Comparison of ENCODE assay signal across 29 mouse cellular contexts in genomic region chr1:125388370-125388769, GRCm38 (mm10). TPM values are rescaled to one million over a fixed set of nuclear protein-coding genes. Genes with fewer than 3 reads are reported as not detected.
DNase-seq lines count a peak whose midpoint lies in the region; ATAC-seq lines count a peak whose summit lies in the region.
"Had no signal": no experiment of that assay in that cellular context is flagged by ENCODE, and none has a peak within 500 bp of the region (broad histone marks: within the 10 kb centered on the region; RNA-seq: fewer than 3 reads in every experiment).

No protein-coding gene starts in this region.

- no peaks in the 10 kb centered on the region for H3K4me1 ChIP-seq in heart, embryonic 11.5 days (ENCODE audit: control insufficient read depth, insufficient read depth, low read length)
- H3K4me1 ChIP-seq in kidney, embryonic 16.5 days (ENCODE audit: insufficient read depth, low read length), result no peaks in the 10 kb centered on the region
- H3K4me1 ChIP-seq in lung, embryonic 15.5 days, result 0 out of 2 replicates have a peak, but pooled peaks cover 3% of the 10 kb centered on the region
- 0 out of 2 replicates have a peak, but pooled peaks cover 6% of the 10 kb centered on the region for H3K4me1 ChIP-seq in embryonic facial prominence, embryonic 14.5 days (ENCODE audit: control insufficient read depth, insufficient read depth, low read length)
- H3K4me1 ChIP-seq: heart, embryonic 12.5 days; limb, embryonic 15.5 days; neural tube, embryonic 12.5 days had no signal

- no peak overlapping the region for H3K4me2 ChIP-seq in heart, embryonic 11.5 days
- H3K4me2 ChIP-seq in kidney, embryonic 16.5 days (replicated peaks; ENCODE audit: low read depth, low read length), result no peak overlapping the region
- no peak overlapping the region for H3K4me2 ChIP-seq in lung, embryonic 15.5 days
- H3K4me2 ChIP-seq in embryonic facial prominence, embryonic 14.5 days (ENCODE audit: low read depth, low read length), result no peak overlapping the region
- H3K4me2 ChIP-seq: embryonic facial prominence, embryonic 12.5 days; heart, embryonic 12.5 days; limb, embryonic 15.5 days; liver, embryonic 13.5 days; neural tube, embryonic 12.5 days had no signal

- H3K27me3 ChIP-seq in heart, embryonic 11.5 days (ENCODE audit: control insufficient read depth, insufficient read depth, low read length), result no peaks in the 10 kb centered on the region
- no peaks in the 10 kb centered on the region for H3K27me3 ChIP-seq in kidney, embryonic 16.5 days (ENCODE audit: insufficient read depth, low read length)
- H3K27me3 ChIP-seq in lung, embryonic 15.5 days, result no peaks in the 10 kb centered on the region
- no peaks in the 10 kb centered on the region for H3K27me3 ChIP-seq in embryonic facial prominence, embryonic 14.5 days (replicated peaks; ENCODE audit: control insufficient read depth, insufficient read depth, low read length)
- H3K27me3 ChIP-seq: embryonic facial prominence, embryonic 12.5 days; heart, embryonic 12.5 days; limb, embryonic 15.5 days; liver, embryonic 13.5 days; neural tube, embryonic 12.5 days; Patski had no signal

- H3K9ac ChIP-seq in heart, embryonic 11.5 days (ENCODE audit: low read depth, low read length), result no peak overlapping the region
- H3K9ac ChIP-seq in kidney, embryonic 16.5 days (replicated peaks; ENCODE audit: low read length), result no peak overlapping the region
- H3K9ac ChIP-seq in lung, embryonic 15.5 days, result no peak overlapping the region
- H3K9ac ChIP-seq in embryonic facial prominence, embryonic 14.5 days (ENCODE audit: low read depth, low read length), result no peak overlapping the region
- H3K9ac ChIP-seq: embryonic facial prominence, embryonic 12.5 days; heart, embryonic 12.5 days; limb, embryonic 15.5 days; liver, embryonic 13.5 days; neural tube, embryonic 12.5 days had no signal

- H3K36me3 ChIP-seq in heart, embryonic 11.5 days (ENCODE audit: control insufficient read depth, insufficient read depth, low read length), result 0 out of 2 replicates have a peak, but pooled peaks cover 6% of the 10 kb centered on the region
- H3K36me3 ChIP-seq in kidney, embryonic 16.5 days (ENCODE audit: insufficient read depth, low read length), result peaks cover 9% of the 10 kb centered on the region
- peaks cover 17% of the 10 kb centered on the region for H3K36me3 ChIP-seq in lung, embryonic 15.5 days
- peaks cover 20% of the 10 kb centered on the region for H3K36me3 ChIP-seq in embryonic facial prominence, embryonic 14.5 days (ENCODE audit: control insufficient read depth, insufficient read depth, low read length)

- no peak overlapping the region for H3K27ac ChIP-seq in heart, embryonic 11.5 days (ENCODE audit: low read depth, low read length)
- H3K27ac ChIP-seq in kidney, embryonic 16.5 days (ENCODE audit: low read length), result no peak overlapping the region
- no peak overlapping the region; the same call in 1 of the 2 replicates for H3K27ac ChIP-seq in lung, embryonic 15.5 days
- peak overlapping the region; percentile 39 for H3K27ac ChIP-seq in embryonic facial prominence, embryonic 14.5 days (replicated peaks; ENCODE audit: low read depth, low read length)
- H3K27ac ChIP-seq: embryonic facial prominence, embryonic 12.5 days; limb, embryonic 15.5 days; liver, embryonic 13.5 days; midbrain, embryonic 10.5 days; neural tube, embryonic 12.5 days had no signal

- no peak overlapping the region for H3K4me3 ChIP-seq in heart, embryonic 11.5 days (ENCODE audit: low read depth, low read length)
- no peak overlapping the region for H3K4me3 ChIP-seq in kidney, embryonic 16.5 days (ENCODE audit: low read length)
- H3K4me3 ChIP-seq in lung, embryonic 15.5 days, result no peak overlapping the region
- no peak overlapping the region for H3K4me3 ChIP-seq in embryonic facial prominence, embryonic 14.5 days (ENCODE audit: low read depth, low read length)
- H3K4me3 ChIP-seq: embryonic facial prominence, embryonic 12.5 days; erythroblast, embryonic 14.5 days; heart, embryonic 12.5 days; limb, embryonic 15.5 days; liver, embryonic 13.5 days; midbrain, embryonic 10.5 days; myocyte; neural tube, embryonic 12.5 days had no signal

- WGBS in heart, embryonic 11.5 days (ENCODE audit: insufficient replicate concordance), result 46% methylated on average over 3 of the region's 3 CpGs
- 48% methylated on average over 3 of the region's 3 CpGs for WGBS in kidney, embryonic 16.5 days
- WGBS in lung, embryonic 15.5 days, result 16% methylated on average over 3 of the region's 3 CpGs
- 25% methylated on average over 3 of the region's 3 CpGs for WGBS in embryonic facial prominence, embryonic 14.5 days

- DNase-seq in heart, adult 11 months, result peak; percentile 6
- DNase-seq in kidney, adult 18-20 months, result no peak
- DNase-seq in lung, postnatal 36 days, result no peak
- peak; percentile 7 for DNase-seq in embryonic facial prominence, embryonic 14.5 days (ENCODE audit: low spot score)
- DNase-seq in adrenal gland, adult 8-10 months, result no peak
- DNase-seq: adrenal gland, postnatal 14 days; cerebellum, adult 11 months; cerebellum, adult 9-10 months; cerebellum, postnatal 36 days; gastrocnemius, postnatal 14 days; kidney, adult 11 months; kidney, postnatal 14 days; liver, embryonic 13.5 days; lung, adult 18-20 months; right cerebral cortex, adult 18-20 months; spleen, adult 18-20 months; thymus, adult 2 months; thymus, postnatal 36 days had no signal

- H3K9me3 ChIP-seq in heart, embryonic 11.5 days (replicated peaks; ENCODE audit: control insufficient read depth, low read length), result no peaks in the 10 kb centered on the region
- H3K9me3 ChIP-seq in kidney, embryonic 16.5 days (ENCODE audit: low read length), result no peaks in the 10 kb centered on the region
- no peaks in the 10 kb centered on the region for H3K9me3 ChIP-seq in lung, embryonic 15.5 days
- no peaks in the 10 kb centered on the region for H3K9me3 ChIP-seq in embryonic facial prominence, embryonic 14.5 days (ENCODE audit: control insufficient read depth, low read length)
- H3K9me3 ChIP-seq: embryonic facial prominence, embryonic 12.5 days; heart, embryonic 12.5 days; limb, embryonic 15.5 days; liver, embryonic 13.5 days; midbrain, embryonic 10.5 days; neural tube, embryonic 12.5 days had no signal

- no peak for ATAC-seq in heart, embryonic 11.5 days (replicated peaks; ENCODE audit: insufficient number of reproducible peaks, low FRiP score, low TSS enrichment)
- ATAC-seq in kidney, embryonic 16.5 days (ENCODE audit: low FRiP score, low TSS enrichment), result peak; percentile 62
- ATAC-seq in lung, embryonic 15.5 days (ENCODE audit: borderline replicate concordance, extremely low read depth, low FRiP score, low TSS enrichment), result peak; percentile 43; the same call in 1 of the 2 replicates
- 0 out of 2 replicates have a peak, but pooled peaks have one; percentile 4 for ATAC-seq in embryonic facial prominence, embryonic 14.5 days (ENCODE audit: low read depth)
- ATAC-seq: Patski had no signal

RNA-seq across cellular contexts. Expression of gene Actr3, which starts 47.2 kb away (rescaled TPM):
- polyA plus RNA-seq in heart, embryonic 11.5 days (2014; fragmentation: Nextera tagmentation; extraction: Ambion mirVana), result 286 and 318 TPM in 2 replicates
- 272 and 303 TPM in 2 replicates for polyA plus RNA-seq in kidney, embryonic 16.5 days (2015; fragmentation: Nextera tagmentation; extraction: Ambion mirVana)
- 335 and 337 TPM in 2 replicates for polyA plus RNA-seq in lung, embryonic 15.5 days (2015; fragmentation: Nextera tagmentation; extraction: Ambion mirVana)
- 243 and 255 TPM in 2 replicates for polyA plus RNA-seq in embryonic facial prominence, embryonic 14.5 days (2014; fragmentation: Nextera tagmentation; extraction: Ambion mirVana)
- 100 to 1,000 TPM; 158 to 193 (median 172) TPM for total RNA-seq in adrenal gland, adult 8-10 months (2022)

Comparison
In these comparisons a context has a peak if more than half of its experiments do, and no peak if none do; other contexts are left out.
1. DNase-seq: peak in heart, adult 11 months (single experiment) and embryonic facial prominence, embryonic 14.5 days (single experiment); none in kidney, adult 18-20 months (single experiment), lung, postnatal 36 days (single experiment) and adrenal gland, adult 8-10 months (single experiment).